Mouse (Mus musculus) olfactory bulb, adult 2 months (tissue): Measurements from ENCODE around the gene Snapin.

Experiments used
- CTCF ChIP-seq: fragments of 200-500 bp; IDR thresholded peaks from 2 replicates; pipeline ENCODE4 v1.5.1; 2012; ENCODE audit warnings: low read depth, mild to moderate bottlenecking, low read length, moderate library complexity; ENCODE audit not compliant: insufficient read depth
- POLR2A ChIP-seq: fragments of 200-500 bp; IDR thresholded peaks from 2 replicates; pipeline ENCODE4 v1.6.1; 2012; ENCODE audit warnings: mild to moderate bottlenecking, low read depth, low read length, moderate library complexity; ENCODE audit not compliant: insufficient read depth

- TF ChIP-seq CTCF: no peak
- no peak for TF ChIP-seq POLR2A
Observed at GRCm38 (mm10) chr3:90531713-90532112, 40.9 kb upstream of the Snapin start.
